Mouse (Mus musculus): ENCODE results near the gene Mpv17. TPM values are rescaled to one million over a fixed set of nuclear protein-coding genes. Genes with fewer than 3 reads are reported as not detected.

Gene Mpv17
- polyA plus RNA-seq, 1 experiment from 2014 or later: 59.0 TPM

DNA sequence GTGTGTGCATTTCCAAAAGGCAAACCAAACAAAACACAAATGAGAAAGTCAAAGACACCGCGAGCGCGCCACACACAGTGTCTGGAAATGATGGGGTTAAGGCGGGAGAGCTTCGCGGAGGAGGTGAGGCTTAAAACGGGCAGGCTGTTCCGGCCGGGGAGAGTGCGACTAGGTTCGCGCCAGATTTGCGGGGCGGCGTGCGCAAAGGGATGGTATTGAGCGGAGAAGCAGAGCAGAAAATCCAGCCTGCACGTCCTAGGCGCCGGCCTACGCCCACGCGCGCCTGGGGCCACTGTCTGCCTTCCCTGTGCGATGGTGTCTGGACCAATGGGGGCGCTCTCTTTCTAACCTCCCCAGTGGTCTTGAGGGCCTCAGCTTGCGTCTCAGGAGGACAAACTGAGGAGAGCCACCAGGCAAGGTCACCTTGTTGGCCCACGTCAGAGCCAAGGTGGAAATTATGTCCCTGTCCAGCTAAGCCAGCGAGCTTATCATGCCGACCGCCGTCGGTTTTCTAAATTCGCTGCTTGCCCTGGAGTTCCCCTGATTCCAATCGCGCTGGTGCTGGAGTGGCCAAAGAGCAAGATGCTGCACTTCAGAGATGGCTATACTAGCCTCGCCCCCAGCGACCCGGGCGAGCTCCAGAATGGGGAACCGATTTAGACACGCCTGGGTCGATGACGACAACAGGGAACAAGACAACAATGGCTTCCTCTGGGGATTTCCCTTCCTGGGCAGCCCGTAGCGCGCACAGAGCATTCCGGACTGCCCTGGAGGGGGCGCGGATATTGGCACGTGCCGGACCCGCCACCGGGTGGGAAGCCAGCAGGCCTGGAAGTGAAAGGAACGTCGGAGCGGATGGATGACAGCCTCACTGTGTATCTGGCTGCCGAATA, 59.0 kb downstream of the Mpv17 start:
- peaks cover 73% of the 10 kb centered on the region for H3K27me3 ChIP-seq (ENCODE audit: control insufficient read depth, insufficient read depth, low read depth, low read length)
- H3K9me3 ChIP-seq (ENCODE audit: control insufficient read depth, low read length): no peaks in the 10 kb centered on the region
- H3K27ac ChIP-seq (ENCODE audit: low read length): no peak overlapping the region
- peak overlapping the region; percentile 45 for H3K4me2 ChIP-seq (ENCODE audit: low read depth, low read length)
- peak overlapping the region; percentile 5; the same call in 1 of the 2 replicates for H3K9ac ChIP-seq (ENCODE audit: low read length)
- peak overlapping the region; percentile 29 for H3K4me3 ChIP-seq (ENCODE audit: low read length)
- peaks cover 21% of the 10 kb centered on the region for H3K4me1 ChIP-seq (replicated peaks; ENCODE audit: control insufficient read depth, insufficient read depth, low read length)
- peak; percentile 77 for ATAC-seq (ENCODE audit: low read depth)
- under 1% methylated on average over 59 of the region's 59 CpGs for WGBS
- no peaks in the 10 kb centered on the region for H3K36me3 ChIP-seq (ENCODE audit: control insufficient read depth, insufficient read depth, low read length)

DNA sequence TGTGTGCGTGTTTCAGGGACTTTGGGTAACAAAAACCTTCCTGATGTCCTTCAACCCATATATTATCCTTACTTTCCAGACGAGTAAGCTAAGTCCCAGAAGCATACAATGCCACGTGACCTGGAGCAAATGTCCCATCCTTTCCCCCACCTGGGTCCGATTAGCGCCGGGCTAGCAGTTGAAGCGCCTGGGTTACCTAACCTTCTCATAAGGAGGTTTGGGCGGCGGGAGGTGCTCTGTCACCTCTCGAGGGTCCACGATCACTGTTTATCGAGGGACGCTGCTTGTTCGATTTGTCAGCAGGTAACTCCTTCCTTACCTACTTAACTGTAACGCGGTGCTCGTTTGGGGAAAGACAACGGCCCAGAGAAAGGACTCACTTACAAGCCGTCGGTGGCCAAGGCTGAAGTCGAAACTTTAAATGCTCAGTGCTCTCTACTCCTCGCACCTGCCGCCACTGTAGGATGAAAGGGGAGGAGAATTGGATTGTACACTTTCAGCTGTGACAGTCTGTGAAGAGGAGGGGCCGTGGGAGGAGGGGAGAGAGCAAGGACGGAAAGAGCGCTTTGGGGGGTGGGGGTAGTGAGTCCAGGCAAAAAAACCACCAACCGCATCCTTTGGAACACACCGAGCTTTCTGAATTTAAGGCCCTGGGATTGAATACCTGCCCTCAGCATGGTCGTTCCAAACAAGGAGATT, 59.8 kb downstream of the Mpv17 start:
- Histone ChIP-seq H3K36me3 (ENCODE audit: control insufficient read depth, insufficient read depth, low read length) (no peaks in the 10 kb centered on the region), H3K9me3 (ENCODE audit: control insufficient read depth, low read length) (no peaks in the 10 kb centered on the region), H3K27ac (ENCODE audit: low read length) (no peak overlapping the region), H3K4me2 (ENCODE audit: low read depth, low read length) (peak overlapping the region; percentile 45), H3K9ac (ENCODE audit: low read length) (no peak overlapping the region), H3K27me3 (ENCODE audit: control insufficient read depth, insufficient read depth, low read depth, low read length) (peaks cover 78% of the 10 kb centered on the region), H3K4me1 (replicated peaks; ENCODE audit: control insufficient read depth, insufficient read depth, low read length) (peaks cover 21% of the 10 kb centered on the region), H3K4me3 (ENCODE audit: low read length) (peak overlapping the region; percentile 29)
- 3% methylated on average over 29 of the region's 29 CpGs for WGBS
- ATAC-seq (ENCODE audit: low read depth): no peak

DNA sequence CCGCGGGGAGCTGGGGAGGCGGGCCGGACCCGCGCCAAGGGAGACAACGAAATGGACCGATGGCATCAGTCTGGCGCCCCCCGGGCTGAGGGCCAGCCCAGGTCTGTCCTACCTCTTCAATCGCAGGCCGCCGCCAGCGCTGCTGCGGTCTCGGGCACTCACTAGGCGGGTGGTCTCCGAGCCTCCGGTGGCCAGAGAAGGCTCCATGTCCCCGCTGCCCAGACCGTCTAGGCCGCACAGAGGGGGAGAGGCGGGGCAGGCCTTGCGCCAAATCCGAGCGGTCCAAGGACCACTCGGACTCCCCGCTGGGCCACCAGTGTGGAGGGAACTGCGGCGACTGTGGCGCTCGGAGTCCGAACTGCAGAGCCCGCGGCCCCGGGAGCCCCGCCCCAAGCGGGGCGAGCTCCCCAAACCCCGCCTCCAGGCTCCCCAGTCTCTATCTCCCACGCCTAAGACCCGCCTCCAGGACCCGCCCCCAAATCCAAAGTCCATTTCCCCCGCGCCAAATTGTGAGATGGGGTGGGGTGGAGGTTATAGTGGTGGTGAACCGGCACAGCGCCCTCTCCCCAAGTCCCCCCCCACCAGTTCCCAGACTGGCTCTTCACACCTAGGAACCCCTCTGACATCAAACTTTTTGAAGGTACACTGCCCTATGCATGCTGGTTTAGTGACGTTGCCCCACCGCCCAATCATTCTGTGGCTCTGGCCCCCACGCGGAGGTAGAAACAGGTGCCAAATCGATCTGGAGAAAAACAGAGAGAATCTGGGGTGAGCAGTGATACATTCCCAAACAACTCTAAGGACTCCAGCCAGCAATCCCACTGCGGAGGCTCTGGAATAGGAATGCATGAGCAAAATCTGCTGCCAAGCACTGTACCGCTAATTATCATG, 60.7 kb downstream of the Mpv17 start:
- under 1% methylated on average over 42 of the region's 54 CpGs for WGBS
- no peak overlapping the region for H3K27ac ChIP-seq (ENCODE audit: low read length)
- ATAC-seq (ENCODE audit: low read depth): peak; percentile 53; the same call in 1 of the 2 replicates
- H3K4me1 ChIP-seq (replicated peaks; ENCODE audit: control insufficient read depth, insufficient read depth, low read length): peaks cover 21% of the 10 kb centered on the region
- H3K27me3 ChIP-seq (ENCODE audit: control insufficient read depth, insufficient read depth, low read depth, low read length): peaks cover 83% of the 10 kb centered on the region
- H3K36me3 ChIP-seq (ENCODE audit: control insufficient read depth, insufficient read depth, low read length): no peaks in the 10 kb centered on the region
- peak overlapping the region; percentile 49 for H3K4me3 ChIP-seq (ENCODE audit: low read length)
- no peaks in the 10 kb centered on the region for H3K9me3 ChIP-seq (ENCODE audit: control insufficient read depth, low read length)
- peak overlapping the region; percentile 49 for H3K9ac ChIP-seq (ENCODE audit: low read length)
- H3K4me2 ChIP-seq (ENCODE audit: low read depth, low read length): peak overlapping the region; percentile 62

DNA sequence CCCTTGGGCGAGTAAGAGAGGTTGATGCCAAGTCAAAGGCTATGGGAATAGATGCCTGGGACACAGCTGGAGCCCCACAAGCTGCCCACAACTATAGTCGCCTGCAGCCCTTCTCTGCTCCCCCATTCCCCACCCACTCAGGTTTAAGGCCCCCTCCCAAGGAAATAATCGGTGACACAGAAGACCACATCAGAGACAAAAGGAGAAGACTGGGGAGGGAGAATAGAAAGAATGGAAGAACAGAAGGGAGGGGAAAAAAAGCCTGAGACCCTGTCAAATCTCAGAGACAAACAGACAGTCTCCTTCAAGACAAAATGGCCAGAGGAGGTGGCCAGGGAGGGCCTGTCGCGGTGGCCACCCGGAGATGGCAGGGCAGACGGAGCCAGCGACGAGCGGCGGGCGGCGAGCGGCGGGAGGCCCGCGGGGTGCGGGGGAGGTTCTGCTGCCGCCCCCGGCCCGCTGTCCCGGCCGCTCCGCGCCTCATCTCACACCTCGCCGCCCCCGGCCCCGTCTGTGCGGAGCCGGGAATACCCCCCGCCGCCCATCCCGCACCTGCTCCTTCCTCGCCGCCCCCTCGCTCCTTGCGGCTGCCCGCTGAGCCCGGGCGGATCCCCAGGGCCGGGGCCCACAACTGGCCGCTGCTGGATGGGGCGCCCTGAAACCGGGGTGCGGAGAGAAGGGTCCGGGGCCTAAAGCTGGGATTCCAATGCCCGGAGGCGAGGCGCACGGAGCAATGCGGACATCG, 61.6 kb downstream of the Mpv17 start:
- no peak overlapping the region for H3K27ac ChIP-seq (ENCODE audit: low read length)
- 1% methylated on average over 50 of the region's 53 CpGs for WGBS
- H3K4me3 ChIP-seq (ENCODE audit: low read length): peak overlapping the region; percentile 49
- peak overlapping the region; percentile 62 for H3K4me2 ChIP-seq (ENCODE audit: low read depth, low read length)
- H3K9ac ChIP-seq (ENCODE audit: low read length): peak overlapping the region; percentile 49
- H3K36me3 ChIP-seq (ENCODE audit: control insufficient read depth, insufficient read depth, low read length): no peaks in the 10 kb centered on the region
- H3K4me1 ChIP-seq (replicated peaks; ENCODE audit: control insufficient read depth, insufficient read depth, low read length): peaks cover 21% of the 10 kb centered on the region
- peaks cover 82% of the 10 kb centered on the region for H3K27me3 ChIP-seq (ENCODE audit: control insufficient read depth, insufficient read depth, low read depth, low read length)
- ATAC-seq (ENCODE audit: low read depth): no peak
- no peaks in the 10 kb centered on the region for H3K9me3 ChIP-seq (ENCODE audit: control insufficient read depth, low read length)

Other genes with a start within 250 kb of the Mpv17 start
- gene Ost4, start 246.5 kb downstream of the Mpv17 start, polyA plus RNA-seq (2015; fragmentation: Nextera tagmentation; extraction: Ambion mirVana): 446 TPM in 2 replicates
- 212 and 225 TPM in 2 replicates for gene Emilin1, start 240.8 kb downstream of the Mpv17 start, polyA plus RNA-seq (2015; fragmentation: Nextera tagmentation; extraction: Ambion mirVana)
- 13.2 and 15.0 TPM in 2 replicates for gene Khk, start 232.8 kb downstream of the Mpv17 start, polyA plus RNA-seq (2015; fragmentation: Nextera tagmentation; extraction: Ambion mirVana)
- gene Cgref1, start 208.7 kb downstream of the Mpv17 start, polyA plus RNA-seq (2015; fragmentation: Nextera tagmentation; extraction: Ambion mirVana): 2.1 and 3.3 TPM in 2 replicates
- gene Preb, start 193.9 kb downstream of the Mpv17 start, polyA plus RNA-seq (2015; fragmentation: Nextera tagmentation; extraction: Ambion mirVana): 125 and 129 TPM in 2 replicates
- 0.21 and 0.40 TPM in 2 replicates for gene Tcf23, start 185.6 kb downstream of the Mpv17 start, polyA plus RNA-seq (2015; fragmentation: Nextera tagmentation; extraction: Ambion mirVana)
- 170 and 172 TPM in 2 replicates for gene Atraid, start 105.9 kb downstream of the Mpv17 start, polyA plus RNA-seq (2015; fragmentation: Nextera tagmentation; extraction: Ambion mirVana)
- 6.1 and 8.2 TPM in 2 replicates for gene Slc5a6, start 105.3 kb downstream of the Mpv17 start, polyA plus RNA-seq (2015; fragmentation: Nextera tagmentation; extraction: Ambion mirVana)
- gene Cad, start 99.5 kb downstream of the Mpv17 start, polyA plus RNA-seq (2015; fragmentation: Nextera tagmentation; extraction: Ambion mirVana): 19.8 and 23.7 TPM in 2 replicates
- gene Dnajc5g, start 48.0 kb downstream of the Mpv17 start, polyA plus RNA-seq (2015; fragmentation: Nextera tagmentation; extraction: Ambion mirVana): not detected in 2 replicates
- 0.25 and 0.54 TPM in 2 replicates for gene Slc30a3, start 46.0 kb downstream of the Mpv17 start, polyA plus RNA-seq (2015; fragmentation: Nextera tagmentation; extraction: Ambion mirVana)
- 0.65 and 2.3 TPM in 2 replicates for gene Trim54, start 37.5 kb downstream of the Mpv17 start, polyA plus RNA-seq (2015; fragmentation: Nextera tagmentation; extraction: Ambion mirVana)
- not detected in 2 replicates for gene Ucn, start 15.4 kb downstream of the Mpv17 start, polyA plus RNA-seq (2015; fragmentation: Nextera tagmentation; extraction: Ambion mirVana)
- 1.5 and 1.9 TPM in 2 replicates for gene Gm29609, start 25.7 kb upstream of the Mpv17 start, polyA plus RNA-seq (2015; fragmentation: Nextera tagmentation; extraction: Ambion mirVana)
- 72.4 and 78.2 TPM in 2 replicates for gene Gtf3c2, start 25.9 kb upstream of the Mpv17 start, polyA plus RNA-seq (2015; fragmentation: Nextera tagmentation; extraction: Ambion mirVana)
- 144 and 145 TPM in 2 replicates for gene Snx17, start 39.0 kb upstream of the Mpv17 start, polyA plus RNA-seq (2015; fragmentation: Nextera tagmentation; extraction: Ambion mirVana)
- 58.9 and 64.2 TPM in 2 replicates for gene Eif2b4, start 39.2 kb upstream of the Mpv17 start, polyA plus RNA-seq (2015; fragmentation: Nextera tagmentation; extraction: Ambion mirVana)
- gene Zfp513, start 48.1 kb upstream of the Mpv17 start, polyA plus RNA-seq (2015; fragmentation: Nextera tagmentation; extraction: Ambion mirVana): 5.8 and 6.6 TPM in 2 replicates
- 122 and 126 TPM in 2 replicates for gene Ppm1g, start 66.4 kb upstream of the Mpv17 start, polyA plus RNA-seq (2015; fragmentation: Nextera tagmentation; extraction: Ambion mirVana)
- 152 and 162 TPM in 2 replicates for gene Nrbp1, start 86.6 kb upstream of the Mpv17 start, polyA plus RNA-seq (2015; fragmentation: Nextera tagmentation; extraction: Ambion mirVana)
- gene Gm9970, start 87.0 kb upstream of the Mpv17 start, polyA plus RNA-seq (2015; fragmentation: Nextera tagmentation; extraction: Ambion mirVana): 0.57 and 0.60 TPM in 2 replicates
- gene Krtcap3, start 97.4 kb upstream of the Mpv17 start, polyA plus RNA-seq (2015; fragmentation: Nextera tagmentation; extraction: Ambion mirVana): 38.9 and 40.8 TPM in 2 replicates
- gene Ift172, start 136.9 kb upstream of the Mpv17 start, polyA plus RNA-seq (2015; fragmentation: Nextera tagmentation; extraction: Ambion mirVana): 41.6 and 44.3 TPM in 2 replicates
- 28.7 and 34.5 TPM in 2 replicates for gene Fndc4, start 141.8 kb upstream of the Mpv17 start, polyA plus RNA-seq (2015; fragmentation: Nextera tagmentation; extraction: Ambion mirVana)
- gene Gckr, start 143.2 kb upstream of the Mpv17 start, polyA plus RNA-seq (2015; fragmentation: Nextera tagmentation; extraction: Ambion mirVana): 0.38 and 1.0 TPM in 2 replicates